Mouse (Mus musculus): ENCODE results near the gene Col16a1. TPM values are rescaled to one million over a fixed set of nuclear protein-coding genes. Genes with fewer than 3 reads are reported as not detected.

Gene Col16a1
- 10 to 100 TPM in 1 of 2 experiments, 1 to 10 TPM in 1; 8.8 to 10.5 TPM for total RNA-seq (2021)

DNA sequence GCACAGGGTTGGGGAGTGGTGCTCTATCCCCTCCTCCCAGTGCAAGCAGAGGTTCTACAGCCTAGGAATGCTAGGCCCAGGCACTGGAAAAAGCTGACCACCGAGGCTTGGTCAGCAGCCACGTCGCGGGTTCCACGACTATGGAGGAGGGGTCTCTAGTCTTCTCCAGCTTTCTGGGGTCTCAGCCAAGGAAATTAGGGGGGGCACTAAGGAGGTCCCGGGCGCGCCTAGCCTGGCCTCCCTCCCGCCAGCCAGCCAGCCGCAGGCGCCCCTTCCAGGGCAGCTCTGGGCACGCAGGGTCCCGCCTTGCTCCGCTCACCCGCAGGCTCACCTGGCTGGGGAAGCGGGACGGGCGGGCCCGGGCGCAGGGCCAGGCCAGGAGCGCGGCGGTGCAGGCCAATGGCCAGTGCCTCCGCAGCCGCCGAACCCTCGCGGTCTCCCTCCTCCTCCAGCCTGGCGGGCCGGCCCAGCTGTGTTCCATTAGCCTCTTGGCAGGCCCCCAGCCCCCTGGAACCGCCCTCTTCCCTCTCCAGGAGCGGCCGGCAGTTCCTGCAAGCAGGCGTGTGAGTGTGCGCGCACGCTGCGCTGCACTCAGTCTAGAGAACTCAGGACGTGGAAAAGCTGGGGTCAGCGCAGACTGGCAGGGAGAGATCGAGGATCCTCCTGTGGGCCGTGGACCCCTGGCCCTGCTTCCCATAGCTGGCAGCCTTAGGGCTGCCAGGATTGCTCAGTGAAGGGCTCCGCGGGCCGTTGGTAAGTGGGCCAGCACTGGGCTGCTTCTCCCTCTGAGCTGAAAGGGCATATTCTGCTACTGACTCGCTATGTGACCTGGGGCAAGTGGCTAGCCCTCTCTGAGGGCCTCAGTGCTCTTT, at the start of gene Col16a1:
Col16a1 (plus strand) TSS at position 510 of the 872 bp plus-strand sequence.
- peak in 1 of 2 experiments; percentile 72 for DNase-seq (ENCODE audit: extremely low spot score in 1 of 2, low spot score in 1 of 2)

GRCm38 (mm10) chr4:129998124-129998523, 49.5 kb upstream of the Col16a1 start:
- no peak for DNase-seq (ENCODE audit: extremely low spot score in 1 of 2, low spot score in 1 of 2)

- DNase-seq (ENCODE audit: extremely low spot score in 1 of 2, low spot score in 1 of 2) = no peak
Measured at GRCm38 (mm10) chr4:130001710-130002109, 45.9 kb upstream of the Col16a1 start.

GRCm38 (mm10) chr4:130002157-130002556, 45.5 kb upstream of the Col16a1 start:
- DNase-seq (ENCODE audit: extremely low spot score in 1 of 2, low spot score in 1 of 2) = peak in 1 of 2 experiments; percentile 43

DNA sequence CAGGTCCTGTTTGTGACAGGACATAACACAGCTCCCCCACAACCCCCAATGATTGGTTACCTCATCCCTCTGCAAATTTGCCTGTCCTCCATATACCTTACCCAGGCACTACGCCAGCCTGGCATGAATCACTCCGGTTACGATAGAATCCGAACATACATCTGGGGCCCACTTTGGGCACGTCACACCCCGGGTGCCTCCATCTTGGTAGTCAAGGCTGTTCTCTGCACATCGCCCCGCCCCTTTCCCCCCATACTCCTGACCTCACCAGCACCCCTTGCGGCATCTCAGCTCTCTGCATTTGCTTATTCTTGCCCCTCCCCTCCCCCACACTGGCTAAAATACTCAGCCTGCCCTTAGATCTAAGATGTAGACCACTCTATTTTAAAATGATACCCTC, 42.0 kb upstream of the Col16a1 start:
- DNase-seq (ENCODE audit: extremely low spot score in 1 of 2, low spot score in 1 of 2) = no peak

GRCm38 (mm10) chr4:130006533-130006932, 41.1 kb upstream of the Col16a1 start:
- no peak for DNase-seq (ENCODE audit: extremely low spot score in 1 of 2, low spot score in 1 of 2)

GRCm38 (mm10) chr4:130009043-130009442, 38.6 kb upstream of the Col16a1 start:
- DNase-seq (ENCODE audit: extremely low spot score in 1 of 2, low spot score in 1 of 2) = no peak

- DNase-seq (ENCODE audit: extremely low spot score in 1 of 2, low spot score in 1 of 2) = no peak
Measured at GRCm38 (mm10) chr4:130010723-130011122, 36.9 kb upstream of the Col16a1 start.

DNA sequence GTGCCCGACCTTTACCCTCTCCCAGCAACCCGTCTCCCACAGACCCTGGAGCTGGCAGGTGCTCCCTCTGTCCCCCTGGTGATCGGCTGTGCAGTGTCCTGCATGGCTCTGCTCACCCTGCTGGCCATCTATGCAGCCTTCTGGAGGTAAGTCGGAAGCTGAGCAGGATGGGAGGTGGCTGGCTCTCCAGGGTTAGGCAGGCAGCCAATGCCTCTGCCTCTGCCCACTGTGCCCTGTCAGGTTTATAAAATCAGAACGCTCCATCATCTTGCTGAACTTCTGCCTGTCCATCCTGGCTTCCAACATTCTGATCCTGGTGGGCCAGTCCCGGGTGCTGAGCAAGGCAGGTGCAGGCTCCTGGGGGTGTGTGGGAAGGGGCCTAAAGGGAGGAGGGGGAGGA, 35.4 kb upstream of the Col16a1 start:
- no peak for DNase-seq (ENCODE audit: extremely low spot score in 1 of 2, low spot score in 1 of 2)

- peak in 1 of 2 experiments; percentile 51 for DNase-seq (ENCODE audit: extremely low spot score in 1 of 2, low spot score in 1 of 2)
Measured at GRCm38 (mm10) chr4:130013111-130013510, 34.5 kb upstream of the Col16a1 start.

DNA sequence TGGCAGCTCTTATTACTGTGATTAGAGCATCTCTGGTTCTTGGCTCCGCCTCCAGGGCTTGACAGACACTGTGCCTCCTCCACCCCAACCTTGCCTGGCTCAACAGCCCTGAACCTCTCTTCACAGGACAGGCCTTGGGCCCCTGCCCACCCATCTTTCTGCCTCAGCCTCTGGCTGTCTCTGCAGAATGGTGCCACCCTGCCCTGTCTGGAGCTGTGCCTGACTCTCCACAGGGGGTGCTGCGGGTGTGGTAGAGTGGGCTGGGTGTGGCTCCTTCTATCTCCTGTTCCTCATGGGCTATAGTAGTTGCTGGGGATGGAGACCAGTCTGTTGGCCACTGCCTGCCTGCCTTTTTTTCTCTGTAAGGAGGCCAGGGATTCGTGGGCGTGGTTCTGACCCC, 31.6 kb upstream of the Col16a1 start:
- no peak for DNase-seq (ENCODE audit: extremely low spot score in 1 of 2, low spot score in 1 of 2)

DNA sequence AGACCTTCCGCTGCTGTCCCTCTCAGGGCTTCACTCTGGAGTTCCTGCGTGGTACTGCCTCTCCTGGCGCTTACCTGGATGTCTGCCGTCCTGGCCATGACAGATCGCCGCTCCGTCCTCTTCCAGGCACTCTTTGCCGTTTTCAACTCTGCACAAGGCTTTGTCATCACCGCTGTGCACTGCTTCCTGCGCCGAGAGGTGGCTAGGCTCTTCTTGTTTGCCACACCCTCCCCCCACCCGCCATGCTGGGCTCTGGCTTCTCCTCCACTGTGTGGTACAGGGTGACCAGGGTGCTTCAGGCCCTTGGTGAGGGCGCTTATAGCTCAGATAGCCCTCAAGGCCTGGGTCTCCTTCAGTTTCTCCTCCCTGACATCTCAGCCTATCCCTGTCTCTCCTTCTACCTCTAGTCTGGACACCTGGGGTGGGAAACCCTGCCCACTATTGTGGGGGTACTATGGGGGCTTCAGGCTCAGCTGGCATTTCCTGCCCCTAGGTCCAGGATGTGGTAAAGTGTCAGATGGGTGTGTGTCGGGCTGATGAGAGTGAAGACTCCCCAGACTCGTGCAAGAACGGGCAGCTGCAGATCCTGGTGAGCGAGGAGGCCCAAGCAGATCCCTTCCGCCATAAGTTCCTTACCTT, 30.5 kb upstream of the Col16a1 start:
- no peak for DNase-seq (ENCODE audit: extremely low spot score in 1 of 2, low spot score in 1 of 2)

DNA sequence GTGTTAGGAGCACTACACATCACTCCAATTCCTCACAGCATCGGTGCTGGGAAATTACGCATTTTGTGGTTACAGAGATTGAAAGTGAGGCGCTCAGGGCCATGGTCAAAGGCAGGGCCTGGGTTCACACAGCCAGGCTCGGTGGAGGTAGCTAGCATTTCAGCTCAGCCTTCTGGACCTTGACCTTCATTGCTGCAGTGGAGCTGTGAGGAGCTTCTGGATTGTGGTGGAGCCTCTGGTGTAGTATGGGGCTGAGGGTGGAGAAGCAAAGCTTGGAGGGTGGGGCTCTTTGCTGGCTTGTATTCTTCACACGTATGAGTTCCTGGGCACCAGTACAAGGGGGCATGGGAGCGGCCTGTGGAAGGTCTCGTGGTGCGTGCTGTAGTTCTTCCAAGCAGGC, 24.7 kb upstream of the Col16a1 start:
- no peak for DNase-seq (ENCODE audit: extremely low spot score in 1 of 2, low spot score in 1 of 2)

- DNase-seq (ENCODE audit: extremely low spot score in 1 of 2, low spot score in 1 of 2) = peak in 1 of 2 experiments; percentile 30
Measured at GRCm38 (mm10) chr4:130023511-130024231, 24.0 kb upstream of the Col16a1 start.

DNA sequence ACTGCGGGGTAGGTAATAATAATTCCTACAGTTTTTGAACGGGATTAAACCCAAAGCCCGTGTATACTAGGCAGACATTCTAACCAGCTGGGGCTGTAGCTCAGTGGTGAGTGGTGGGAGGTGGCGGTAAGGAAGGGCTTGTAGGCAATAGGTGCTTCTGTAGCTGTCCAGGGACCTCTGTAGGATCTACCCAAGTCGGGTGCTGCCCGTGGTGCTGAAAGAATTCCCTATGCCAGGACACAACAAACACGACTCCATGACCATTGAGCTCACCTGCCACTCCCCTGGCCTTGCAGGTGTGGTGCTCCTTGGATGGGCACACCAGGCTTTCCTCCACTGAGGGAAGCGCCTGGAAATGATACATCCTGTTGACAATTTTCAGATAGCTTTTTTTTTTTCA, 22.1 kb upstream of the Col16a1 start:
- DNase-seq (ENCODE audit: extremely low spot score in 1 of 2, low spot score in 1 of 2) = no peak

DNA sequence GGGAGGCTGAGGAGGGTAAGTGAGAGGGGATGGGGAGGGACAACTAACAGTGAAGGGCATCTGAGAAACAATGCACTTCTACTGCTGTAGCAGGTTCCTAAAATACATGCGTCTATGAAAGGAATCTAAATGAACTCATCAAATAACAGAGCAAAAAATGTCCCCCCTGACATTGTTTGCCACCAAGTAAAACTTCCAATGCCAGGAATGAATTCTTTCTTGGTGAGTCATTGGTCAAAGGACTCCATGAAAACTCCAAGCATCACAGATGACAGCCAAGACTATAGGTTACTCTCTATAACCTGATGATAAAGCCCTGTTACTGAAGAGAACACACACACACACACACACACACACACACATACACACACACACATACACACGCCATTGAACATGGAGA, 16.5 kb upstream of the Col16a1 start:
- DNase-seq (ENCODE audit: extremely low spot score in 1 of 2, low spot score in 1 of 2) = no peak

GRCm38 (mm10) chr4:130033496-130033895, 14.1 kb upstream of the Col16a1 start:
- no peak for DNase-seq (ENCODE audit: extremely low spot score in 1 of 2, low spot score in 1 of 2)

GRCm38 (mm10) chr4:130036112-130036511, 11.5 kb upstream of the Col16a1 start:
- peak in 1 of 2 experiments; percentile 61 for DNase-seq (ENCODE audit: extremely low spot score in 1 of 2, low spot score in 1 of 2)

- DNase-seq (ENCODE audit: extremely low spot score in 1 of 2, low spot score in 1 of 2) = no peak
Measured at GRCm38 (mm10) chr4:130036573-130037401, 10.9 kb upstream of the Col16a1 start.

DNA sequence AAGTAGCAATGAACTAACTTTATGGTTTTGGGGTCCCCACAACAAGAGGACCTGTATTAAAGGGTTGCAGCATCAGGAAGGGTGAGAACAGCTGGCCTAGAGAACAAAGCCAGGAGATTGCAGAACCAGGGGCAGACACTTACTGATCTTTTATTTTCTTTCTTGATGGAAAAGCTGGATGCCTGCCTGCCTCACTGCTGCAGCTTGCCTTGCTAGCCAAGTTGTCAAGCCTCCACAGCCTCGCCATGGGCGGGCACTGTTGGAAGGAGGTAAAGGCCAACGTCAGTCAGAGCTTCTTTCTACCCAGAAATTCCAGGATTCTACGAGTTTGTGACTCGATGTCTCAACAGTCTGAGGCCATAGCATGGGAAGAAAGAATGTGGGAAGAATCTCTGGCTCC, 8.3 kb upstream of the Col16a1 start:
- no peak for DNase-seq (ENCODE audit: extremely low spot score in 1 of 2, low spot score in 1 of 2)
